Mouse (Mus musculus) embryo, embryonic 11.5 days (tissue): Measurements from ENCODE around the gene Gm5485.
A peak's percentile ranks its signal among the peaks of the same experiment; 100 is the strongest.

Source experiments
- DNase-seq: peaks from one replicate; pipeline ENCODE4 v3.0.0-alpha.2; 2012; ENCODE audit warnings: low read depth, low spot score

Gene Gm5485

GRCm38 (mm10) chr16:48412246-48412645, at the start of gene Gm5485:
Gene Gm5485, minus strand, starts transcription at chr16:48412416.
- DNase-seq: no peak

- DNase-seq: no peak
Measured at GRCm38 (mm10) chr16:48453264-48453663, 41.0 kb upstream of the Gm5485 start.

- DNase-seq: no peak
Measured at GRCm38 (mm10) chr16:48446161-48446925, 34.1 kb upstream of the Gm5485 start.

- DNase-seq: no peak
Measured at GRCm38 (mm10) chr16:48444589-48444988, 32.4 kb upstream of the Gm5485 start.

- no peak for DNase-seq
Measured at GRCm38 (mm10) chr16:48437476-48437875, 25.3 kb upstream of the Gm5485 start.

- DNase-seq: no peak
Measured at GRCm38 (mm10) chr16:48435454-48435853, 23.2 kb upstream of the Gm5485 start.

GRCm38 (mm10) chr16:48431027-48431426, 18.8 kb upstream of the Gm5485 start, which contains the start of gene Morc1:
Gene Morc1, plus strand, starts transcription at chr16:48431237.
- DNase-seq: no peak

- no peak for DNase-seq
Measured at GRCm38 (mm10) chr16:48429427-48429826, 17.2 kb upstream of the Gm5485 start.

GRCm38 (mm10) chr16:48424069-48424468, 11.9 kb upstream of the Gm5485 start:
- DNase-seq: no peak

GRCm38 (mm10) chr16:48422501-48422900, 10.3 kb upstream of the Gm5485 start:
- DNase-seq: no peak

- DNase-seq: no peak
Measured at GRCm38 (mm10) chr16:48419035-48419434, 6.8 kb upstream of the Gm5485 start.

GRCm38 (mm10) chr16:48418557-48418956, 6.3 kb upstream of the Gm5485 start:
- DNase-seq: no peak

- no peak for DNase-seq
Measured at GRCm38 (mm10) chr16:48410125-48410524, 2.1 kb downstream of the Gm5485 start.

- DNase-seq: no peak
Measured at GRCm38 (mm10) chr16:48409580-48409979, 2.6 kb downstream of the Gm5485 start.

GRCm38 (mm10) chr16:48405674-48406403, 6.4 kb downstream of the Gm5485 start:
- DNase-seq: peak; percentile 4

- DNase-seq: no peak
Measured at GRCm38 (mm10) chr16:48404009-48404408, 8.2 kb downstream of the Gm5485 start.

GRCm38 (mm10) chr16:48403423-48403822, 8.8 kb downstream of the Gm5485 start:
- no peak for DNase-seq

GRCm38 (mm10) chr16:48402963-48403362, 9.3 kb downstream of the Gm5485 start:
- no peak for DNase-seq

GRCm38 (mm10) chr16:48395278-48395677, 16.9 kb downstream of the Gm5485 start:
- no peak for DNase-seq

- DNase-seq: no peak
Measured at GRCm38 (mm10) chr16:48386982-48387381, 25.2 kb downstream of the Gm5485 start.

GRCm38 (mm10) chr16:48383582-48384257, 28.5 kb downstream of the Gm5485 start:
- no peak for DNase-seq
